Mouse (Mus musculus) v-Abl transformed pro-B cells (cell line): ENCODE results near the gene Ccdc107.

ENCODE experiments used
- in situ Hi-C, 2 experiments: fragments of 400-800 bp; cut with MboI; formaldehyde crosslinking; loops; one replicate each; pipeline ENCODE4 v1.15.1; 2025; ENCODE audit not compliant: unreplicated experiment in 2 of 2

Gene Ccdc107

GRCm38 (mm10) chr4:43492821-43493185 lies at the start of gene Ccdc107:
Gene Ccdc107, plus strand, starts transcription at chr4:43492900.
- in situ Hi-C loops: no loop called here

- in situ Hi-C loops: loop anchor here (5.0 kb wide), 2 partner anchors 34 to 84 kb away; no protein-coding TSS in a partner anchor
Measured at GRCm38 (mm10) chr4:43443511-43443910, 49.2 kb upstream of the Ccdc107 start.

GRCm38 (mm10) chr4:43447251-43447650 lies 45.4 kb upstream of the Ccdc107 start:
- in situ Hi-C loops: no loop called here

DNA sequence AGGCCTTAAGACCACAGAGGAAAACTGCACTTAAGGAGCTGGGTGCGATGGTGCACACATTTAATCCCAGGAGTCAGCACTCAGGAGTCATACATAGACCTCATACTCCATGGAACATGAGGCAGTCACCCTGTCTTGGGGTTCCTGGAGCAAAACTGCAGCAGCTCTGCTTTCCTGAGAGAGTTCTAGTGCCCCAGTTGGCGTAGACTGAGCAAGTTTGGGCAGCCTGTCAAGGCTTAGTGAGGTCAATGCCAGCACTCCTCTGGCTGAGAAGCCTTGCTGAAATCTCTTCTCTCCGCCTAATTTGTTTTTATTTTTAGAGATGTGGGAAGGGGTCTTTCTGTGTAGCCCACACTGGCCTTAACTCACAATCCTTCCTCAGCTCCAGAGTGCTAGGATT lies 44.1 kb upstream of the Ccdc107 start:
- in situ Hi-C loops: no loop called here

DNA sequence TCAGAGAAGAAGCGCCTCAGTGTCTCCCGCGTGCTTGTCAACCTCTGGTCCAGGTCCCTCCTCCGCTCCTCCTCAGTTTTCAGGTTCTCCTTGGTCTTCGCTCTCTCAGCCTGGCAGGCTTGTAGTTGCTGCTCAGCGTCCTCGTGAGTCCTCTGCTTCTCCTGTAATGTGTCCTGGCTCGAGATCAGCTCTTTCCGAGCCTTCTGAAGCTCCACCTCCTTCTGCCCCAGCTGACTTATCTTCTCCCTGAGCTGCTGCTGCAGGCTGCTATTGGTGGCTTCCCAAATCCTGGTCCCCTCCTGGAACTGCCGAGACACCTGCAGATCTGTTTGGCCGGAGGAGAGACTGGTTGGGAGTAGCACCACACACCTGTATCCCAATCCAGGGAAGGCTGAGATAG lies 40.4 kb upstream of the Ccdc107 start:
- in situ Hi-C loops: loop anchor here in 1 of 2 experiments (10.0 to 25.0 kb wide), 3 partner anchors 512 to 1435 kb away; no protein-coding TSS in a partner anchor

DNA sequence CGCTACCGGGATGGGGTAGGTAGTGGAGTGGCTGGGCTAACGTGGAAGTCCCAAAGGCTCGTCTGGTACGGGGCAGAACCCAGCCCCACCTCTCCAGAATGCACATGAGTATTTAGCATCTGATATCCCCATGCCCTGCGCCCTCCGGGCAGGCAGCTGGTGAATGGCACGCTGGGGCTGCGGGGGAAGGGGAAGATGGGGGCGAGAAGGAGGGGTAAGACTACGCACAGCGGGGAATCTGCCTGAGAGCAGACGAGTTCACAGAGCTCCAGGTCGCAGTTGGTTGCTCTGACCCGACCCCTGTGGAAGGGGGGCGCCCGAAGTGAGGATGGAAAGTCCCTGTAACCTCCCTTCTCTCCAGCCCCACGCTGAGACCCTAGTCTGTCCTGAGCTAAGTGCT lies 39.3 kb upstream of the Ccdc107 start:
- in situ Hi-C loops: loop anchor here in 1 of 2 experiments (10.0 to 25.0 kb wide), 3 partner anchors 511 to 1434 kb away; no protein-coding TSS in a partner anchor

DNA sequence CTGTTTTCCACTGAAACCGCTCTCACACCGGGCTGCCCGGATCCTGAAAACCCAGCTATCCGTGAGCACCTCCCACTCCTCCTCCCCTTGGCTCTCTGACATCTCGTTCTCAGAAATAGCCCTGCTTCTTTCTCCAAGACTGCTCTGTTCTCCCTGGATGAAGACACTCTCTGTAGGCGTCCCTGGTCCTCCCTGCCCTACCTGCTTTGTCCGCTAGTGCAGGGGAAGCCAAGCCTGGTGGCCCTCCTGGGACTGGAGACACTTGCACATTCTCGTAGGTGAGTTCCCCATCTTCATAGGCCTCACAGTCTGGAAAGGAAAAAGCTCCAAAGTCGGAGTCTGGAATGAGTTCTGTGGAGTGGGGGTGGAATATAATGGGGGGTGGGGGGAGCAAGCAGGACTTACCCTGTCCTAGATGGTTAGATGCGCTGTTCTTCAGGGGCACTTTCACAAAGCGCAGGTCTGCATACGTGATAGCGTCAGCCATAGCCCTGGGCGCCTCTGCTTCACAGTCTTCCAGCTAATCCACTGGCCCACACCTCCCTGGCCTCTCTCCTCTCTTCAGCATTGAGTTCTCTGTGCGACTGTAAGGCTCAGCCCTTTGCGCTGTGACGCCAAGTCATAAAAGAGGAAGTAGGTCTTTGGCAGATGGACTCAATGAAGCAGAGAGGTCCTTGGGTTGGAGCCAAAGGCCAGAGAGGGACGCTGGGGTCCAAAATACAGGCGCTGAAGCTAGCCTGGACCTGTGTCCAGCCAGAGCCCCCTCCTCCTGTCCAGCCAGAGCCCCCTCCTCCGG lies 38.5 kb upstream of the Ccdc107 start, which contains the start of gene Cd72:
TSS of gene Cd72 (minus strand) at position 588 of the 796 bp plus-strand sequence.
- in situ Hi-C loops: loop anchor here in 1 of 2 experiments (10.0 to 25.0 kb wide), 3 partner anchors 511 to 1433 kb away; no protein-coding TSS in a partner anchor

GRCm38 (mm10) chr4:43456470-43456869 lies 36.2 kb upstream of the Ccdc107 start:
- in situ Hi-C loops: loop anchor here in 1 of 2 experiments (10.0 to 25.0 kb wide), 3 partner anchors 508 to 1431 kb away; no protein-coding TSS in a partner anchor

DNA sequence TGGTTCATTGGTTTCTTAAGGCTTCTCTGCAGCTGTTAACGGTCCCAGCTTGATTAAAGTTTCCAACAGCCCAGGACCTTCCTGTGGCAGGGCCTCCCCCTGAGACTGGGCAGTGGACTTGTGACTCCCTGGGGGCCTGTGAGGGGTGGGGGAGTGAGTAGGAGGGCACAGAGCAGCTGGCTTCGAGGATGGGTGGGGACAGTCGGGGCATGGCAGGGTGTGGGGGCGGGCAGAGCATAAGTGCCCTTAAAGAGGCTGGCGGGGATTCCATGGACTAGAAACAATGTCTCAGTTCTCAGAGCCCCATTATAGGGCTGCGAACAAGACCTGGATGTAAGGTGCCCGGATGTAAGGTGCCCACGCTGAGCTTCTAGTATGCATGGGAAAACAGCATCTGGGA lies 35.6 kb upstream of the Ccdc107 start:
- in situ Hi-C loops: loop anchor here in 1 of 2 experiments (10.0 to 25.0 kb wide), 3 partner anchors 508 to 1430 kb away; no protein-coding TSS in a partner anchor

- in situ Hi-C loops: loop anchor here in 1 of 2 experiments (25.0 kb wide), 2 partner anchors 1274 to 1424 kb away; no protein-coding TSS in a partner anchor
Measured at GRCm38 (mm10) chr4:43463102-43463501, 29.6 kb upstream of the Ccdc107 start.

GRCm38 (mm10) chr4:43465935-43466334 lies 26.8 kb upstream of the Ccdc107 start:
- in situ Hi-C loops: loop anchor here in 1 of 2 experiments (25.0 kb wide), 2 partner anchors 1271 to 1421 kb away; no protein-coding TSS in a partner anchor

DNA sequence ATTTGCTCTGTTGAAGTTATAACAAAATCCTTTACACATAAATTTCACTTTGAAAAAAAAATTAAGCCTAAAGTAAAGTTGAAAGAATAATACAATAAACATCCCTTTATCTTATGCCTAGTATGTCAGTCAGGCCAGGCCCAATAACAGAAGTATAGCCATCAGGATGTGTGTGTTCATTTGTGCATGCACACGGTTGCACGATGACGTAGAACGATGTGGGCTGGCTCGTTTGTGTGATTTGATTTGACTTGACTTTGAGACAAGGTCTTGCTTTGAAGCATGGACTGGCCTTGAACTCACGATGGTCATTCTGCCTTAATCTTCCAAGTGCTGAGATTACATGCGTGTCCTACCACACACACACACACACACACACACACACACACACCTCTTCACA lies 25.8 kb upstream of the Ccdc107 start:
- in situ Hi-C loops: loop anchor here in 1 of 2 experiments (25.0 kb wide), 2 partner anchors 1270 to 1420 kb away; no protein-coding TSS in a partner anchor

DNA sequence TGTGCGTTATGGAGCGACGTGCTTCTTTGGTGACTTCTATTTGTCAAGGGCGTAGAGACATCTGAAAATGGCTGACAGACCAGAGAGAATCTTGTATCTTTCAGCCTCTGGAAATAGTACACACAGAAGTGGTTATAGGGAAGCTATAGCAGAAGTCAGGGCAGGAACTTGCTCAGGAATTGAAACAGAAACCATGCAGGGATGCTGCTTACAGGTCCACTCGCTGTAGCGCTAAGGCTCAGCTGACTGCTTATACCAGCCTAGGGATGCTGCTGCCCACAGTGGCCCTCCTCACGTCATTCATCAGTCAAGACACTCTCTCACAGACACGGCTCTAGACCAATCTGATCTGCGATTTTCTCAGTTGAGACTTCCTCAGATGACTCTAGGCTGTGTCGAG lies 22.4 kb upstream of the Ccdc107 start:
- in situ Hi-C loops: loop anchor here in 1 of 2 experiments (25.0 kb wide), 2 partner anchors 1267 to 1417 kb away; no protein-coding TSS in a partner anchor

GRCm38 (mm10) chr4:43473636-43474035 lies 19.1 kb upstream of the Ccdc107 start:
- in situ Hi-C loops: loop anchor here in 1 of 2 experiments (25.0 kb wide), 2 partner anchors 1264 to 1414 kb away; no protein-coding TSS in a partner anchor

DNA sequence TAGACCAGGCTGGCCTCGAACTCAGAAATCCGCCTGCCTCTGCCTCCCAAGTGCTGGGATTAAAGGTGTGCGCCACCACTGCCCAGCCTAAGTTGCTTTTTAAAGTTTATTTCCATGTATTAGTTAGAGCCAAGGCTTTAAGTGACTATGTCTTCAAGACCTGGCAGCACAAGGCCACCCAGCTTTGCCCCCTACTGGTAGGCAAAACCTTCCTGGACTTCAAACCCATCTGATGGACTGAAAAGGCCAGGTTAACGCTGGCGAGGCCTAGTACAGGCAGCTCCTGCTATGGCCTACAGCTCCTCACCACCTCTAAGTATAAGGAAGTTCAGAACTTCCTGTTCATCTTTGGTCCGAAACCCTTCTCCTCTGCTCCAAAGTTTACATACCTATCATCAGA lies 16.1 kb upstream of the Ccdc107 start:
- in situ Hi-C loops: loop anchor here (5.0 kb wide), 1 partner anchor 34 kb away; the partner anchor contains the start of gene Tesk1 (in 2 of the 2)

DNA sequence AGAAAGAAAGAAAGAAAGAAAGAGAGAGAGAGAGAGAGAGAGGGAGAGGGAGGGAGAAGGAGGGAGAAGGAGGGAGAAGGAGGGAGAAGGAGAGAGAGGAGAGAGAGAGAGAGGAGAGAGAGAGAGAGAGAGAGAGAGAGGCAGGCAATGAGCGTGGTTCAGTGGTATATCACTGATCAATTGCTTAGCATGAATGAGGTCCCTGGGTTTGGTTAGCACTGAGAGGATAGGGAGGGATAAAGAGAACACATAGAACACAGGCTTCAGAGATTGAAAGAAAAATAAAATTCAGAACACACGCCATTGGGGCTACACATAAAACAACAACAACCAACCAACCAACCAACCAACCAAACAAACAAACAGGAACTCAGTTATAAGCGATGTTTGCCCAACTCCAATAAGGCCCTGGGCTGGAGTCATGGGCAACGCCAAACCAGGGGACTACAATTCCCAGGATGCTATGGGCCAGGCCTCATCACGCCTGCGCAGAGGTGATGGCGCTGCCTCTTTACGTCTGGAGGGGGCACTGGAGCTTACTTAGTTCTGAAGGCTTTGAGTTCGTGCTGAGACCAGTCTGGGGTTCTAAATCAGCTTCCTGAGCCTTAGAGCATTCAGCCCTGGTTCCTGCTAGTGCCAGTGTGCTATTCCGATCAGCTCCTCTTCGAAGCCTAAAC lies 14.7 kb upstream of the Ccdc107 start:
- in situ Hi-C loops: loop anchor here (5.0 kb wide), 1 partner anchor 36 kb away; the partner anchor contains the start of gene Tesk1 (in 2 of the 2)

DNA sequence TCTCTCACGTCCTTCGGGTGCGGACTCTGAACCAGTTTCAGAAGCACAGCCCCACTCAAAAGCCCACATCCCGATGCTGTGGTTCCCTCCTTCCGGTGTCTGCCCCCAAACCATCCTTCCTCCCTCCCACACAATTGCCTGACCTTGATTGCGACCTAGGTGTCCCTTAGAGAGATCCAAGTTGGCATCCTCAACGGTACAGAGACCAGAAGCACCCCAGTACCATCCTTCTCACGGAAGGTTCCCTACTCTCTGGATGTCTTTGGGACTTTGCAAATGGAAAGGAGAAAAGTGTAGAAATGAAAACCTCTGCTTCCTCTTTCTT lies 14.2 kb upstream of the Ccdc107 start:
- in situ Hi-C loops: loop anchor here (5.0 kb wide), 1 partner anchor 36 kb away; the partner anchor contains the start of gene Tesk1 (in 2 of the 2)

DNA sequence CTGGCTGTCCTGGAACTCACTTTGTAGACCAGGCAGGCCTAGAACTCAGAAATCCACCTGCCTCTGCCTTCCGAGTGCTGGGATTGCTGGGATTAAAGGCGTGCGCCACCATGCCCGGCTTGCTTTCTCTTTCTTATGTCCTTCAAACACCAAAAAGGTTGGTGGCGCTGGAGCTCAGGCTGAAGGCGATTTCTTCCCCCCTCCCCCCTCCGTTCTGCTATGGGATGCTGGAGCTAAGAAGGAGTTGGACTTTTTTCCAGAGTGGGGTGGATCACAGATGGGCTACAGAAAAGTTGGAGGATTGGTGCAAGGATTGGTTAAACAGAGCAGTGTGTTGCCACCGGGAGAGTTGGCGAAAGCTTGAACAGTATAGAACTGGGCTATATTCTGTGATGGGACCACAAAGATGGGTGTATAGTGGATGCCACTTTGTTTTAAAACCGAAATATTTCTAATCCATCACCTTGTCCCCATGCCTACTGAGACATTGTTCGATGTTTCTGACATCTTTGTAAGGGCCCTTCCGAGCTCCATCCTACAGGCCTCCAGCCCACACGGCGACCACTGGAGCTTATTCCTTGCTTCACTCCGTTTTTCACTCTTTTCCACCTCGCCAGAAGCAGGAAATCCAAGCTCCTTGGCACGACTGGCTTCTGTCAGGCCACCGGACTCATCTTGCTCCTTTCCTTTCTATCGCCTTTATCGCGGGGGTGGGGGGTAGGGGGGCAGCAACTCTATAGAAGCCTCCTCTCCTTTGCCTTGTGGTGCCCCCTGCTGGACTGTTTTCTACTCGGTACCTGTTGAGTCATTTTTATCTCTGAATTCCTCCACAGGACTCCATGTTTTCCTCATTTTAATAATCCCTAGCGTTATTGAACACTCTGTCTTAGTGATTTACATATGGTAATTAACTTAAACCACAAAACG lies 13.5 kb upstream of the Ccdc107 start:
- in situ Hi-C loops: loop anchor here (5.0 kb wide), 1 partner anchor 37 kb away; the partner anchor contains the start of gene Tesk1 (in 2 of the 2)

DNA sequence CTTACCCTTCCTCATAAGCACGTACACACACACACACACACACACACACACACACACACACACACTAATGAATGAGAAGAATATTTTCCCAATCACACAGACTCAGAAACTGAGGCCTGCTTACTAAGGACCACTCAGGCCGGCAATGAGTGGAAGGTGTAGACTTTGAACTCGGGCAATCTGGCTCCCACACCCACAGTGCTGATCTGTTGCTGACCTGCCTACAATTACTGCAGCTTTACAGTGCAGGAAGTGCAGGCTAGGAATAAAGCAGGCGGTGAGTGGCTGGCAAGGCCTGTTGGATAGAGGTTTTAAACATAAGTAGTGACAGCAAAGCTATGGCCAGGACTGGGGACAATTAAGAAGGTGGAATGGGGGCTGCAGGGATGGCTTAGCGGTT lies 11.7 kb upstream of the Ccdc107 start:
- in situ Hi-C loops: loop anchor here (5.0 to 10.0 kb wide), 3 partner anchors 46 to 84 kb away; partner anchors contain the start of genes Creb3 (in 2 of the 2) and Tln1 (in 2 of the 2)
